Mouse (Mus musculus): ENCODE measurements around the gene Dlg1. TPM values are rescaled to one million over a fixed set of nuclear protein-coding genes. Genes with fewer than 3 reads are reported as not detected.

The Dlg1 gene
- total RNA-seq, 1 experiment from 2014 or later: 70.2 TPM

GRCm38 (mm10) chr16:31924368-31924767 lies 261.1 kb downstream of the Dlg1 start:
- ATAC-seq (replicated peaks; ENCODE audit: insufficient number of reproducible peaks, low FRiP score, low TSS enrichment, poor library complexity, severe bottlenecking): no peak

Other genes starting within 250 kb of the Dlg1 start
- 0.68 to 3.1 TPM (median 1.2 TPM) in 3 replicates for gene Bdh1, start 241.2 kb upstream of the Dlg1 start, total RNA-seq (2017)
- 0.53 TPM in 1 of 3 replicates, not detected in the others for gene Meltf, start 215.4 kb downstream of the Dlg1 start, total RNA-seq (2017)